10 mouse cellular contexts compared by ENCODE assay signal in genomic region chr2:29966826-29967225, GRCm38 (mm10). TPM values are rescaled to one million over a fixed set of nuclear protein-coding genes. Genes with fewer than 3 reads are reported as not detected.
DNase-seq lines count a peak whose midpoint lies in the region; ATAC-seq lines count a peak whose summit lies in the region.
"Had no signal": no experiment of that assay in that cellular context is flagged by ENCODE, and none has a peak within 500 bp of the region (broad histone marks: within the 10 kb centered on the region; RNA-seq: fewer than 3 reads in every experiment).

No protein-coding gene starts in this region.

- H3K27me3 ChIP-seq in liver, embryonic 11.5 days (replicated peaks; ENCODE audit: control insufficient read depth, insufficient read depth, low read length) = peaks cover 37% of the 10 kb centered on the region
- H3K27me3 ChIP-seq in embryonic facial prominence, embryonic 15.5 days = no peaks in the 10 kb centered on the region
- no peaks in the 10 kb centered on the region for H3K27me3 ChIP-seq in intestine, embryonic 16.5 days (replicated peaks; ENCODE audit: control insufficient read depth, insufficient read depth, low read length)
- no peaks in the 10 kb centered on the region for H3K27me3 ChIP-seq in neural tube, embryonic 13.5 days

- H3K4me2 ChIP-seq in liver, embryonic 11.5 days = peak overlapping the region; percentile 89
- peak overlapping the region; percentile 65 for H3K4me2 ChIP-seq in embryonic facial prominence, embryonic 15.5 days (replicated peaks)
- H3K4me2 ChIP-seq in intestine, embryonic 16.5 days (ENCODE audit: low read depth, low read length) = peak overlapping the region; percentile 61
- peak overlapping the region; percentile 87 for H3K4me2 ChIP-seq in neural tube, embryonic 13.5 days

- H3K9me3 ChIP-seq in liver, embryonic 11.5 days (ENCODE audit: control insufficient read depth, low read length) = no peaks in the 10 kb centered on the region
- no peaks in the 10 kb centered on the region for H3K9me3 ChIP-seq in embryonic facial prominence, embryonic 15.5 days (replicated peaks)
- H3K9me3 ChIP-seq in intestine, embryonic 16.5 days (ENCODE audit: control insufficient read depth, low read length) = no peaks in the 10 kb centered on the region
- H3K9me3 ChIP-seq in neural tube, embryonic 13.5 days = no peaks in the 10 kb centered on the region

- ATAC-seq in liver, embryonic 11.5 days (replicated peaks; ENCODE audit: low FRiP score) = no peak
- ATAC-seq in embryonic facial prominence, embryonic 15.5 days (ENCODE audit: insufficient number of reproducible peaks, low FRiP score, low TSS enrichment, low read depth) = no peak
- ATAC-seq in intestine, embryonic 16.5 days = no peak
- no peak for ATAC-seq in neural tube, embryonic 13.5 days (ENCODE audit: low read depth)
- no peak for ATAC-seq in megakaryocyte, adult 5-6 weeks (ENCODE audit: poor library complexity, severe bottlenecking)

- WGBS in liver, embryonic 11.5 days = 73% methylated on average over 2 of the region's 2 CpGs
- WGBS in embryonic facial prominence, embryonic 15.5 days = 48% methylated on average over 2 of the region's 2 CpGs
- WGBS in intestine, embryonic 16.5 days = 67% methylated on average over 2 of the region's 2 CpGs
- 59% methylated on average over 2 of the region's 2 CpGs for WGBS in neural tube, embryonic 13.5 days

- H3K9ac ChIP-seq in liver, embryonic 11.5 days (ENCODE audit: low read depth, low read length) = no peak overlapping the region
- no peak overlapping the region for H3K9ac ChIP-seq in embryonic facial prominence, embryonic 15.5 days
- peak overlapping the region; percentile 97 for H3K9ac ChIP-seq in intestine, embryonic 16.5 days (ENCODE audit: low read depth, low read length)
- peak overlapping the region; percentile 99 for H3K9ac ChIP-seq in neural tube, embryonic 13.5 days

- no peak for DNase-seq in liver, embryonic 11.5 days (ENCODE audit: low spot score)
- DNase-seq in liver = no peak
- no peak for DNase-seq in urinary bladder, adult 2 months (ENCODE audit: low spot score)
- no peak for DNase-seq in thymus, postnatal 25 days
- DNase-seq: adrenal gland, adult 2 months; kidney, postnatal 14 days had no signal

- peak overlapping the region; percentile 85 for H3K4me3 ChIP-seq in liver, embryonic 11.5 days (ENCODE audit: low read depth, low read length)
- peak overlapping the region; percentile 80 for H3K4me3 ChIP-seq in embryonic facial prominence, embryonic 15.5 days (replicated peaks)
- peak overlapping the region; percentile 95 for H3K4me3 ChIP-seq in intestine, embryonic 16.5 days (ENCODE audit: low read length)
- H3K4me3 ChIP-seq in neural tube, embryonic 13.5 days = peak overlapping the region; percentile 95

- no peaks in the 10 kb centered on the region for H3K36me3 ChIP-seq in liver, embryonic 11.5 days (ENCODE audit: control insufficient read depth, insufficient read depth, low read length)
- no peaks in the 10 kb centered on the region for H3K36me3 ChIP-seq in embryonic facial prominence, embryonic 15.5 days
- H3K36me3 ChIP-seq in intestine, embryonic 16.5 days (ENCODE audit: control insufficient read depth, insufficient read depth, low read length) = no peaks in the 10 kb centered on the region
- peaks cover 26% of the 10 kb centered on the region for H3K36me3 ChIP-seq in neural tube, embryonic 13.5 days

- no peak overlapping the region for H3K27ac ChIP-seq in liver, embryonic 11.5 days (ENCODE audit: low read depth, low read length)
- no peak overlapping the region for H3K27ac ChIP-seq in embryonic facial prominence, embryonic 15.5 days (replicated peaks)
- 0 out of 2 replicates have a peak overlapping the region, but pooled peaks have one; percentile 2 for H3K27ac ChIP-seq in intestine, embryonic 16.5 days (ENCODE audit: low read length)
- H3K27ac ChIP-seq in neural tube, embryonic 13.5 days (replicated peaks) = peak overlapping the region; percentile 99

- H3K4me1 ChIP-seq in liver, embryonic 11.5 days (replicated peaks; ENCODE audit: control insufficient read depth, insufficient read depth, low read length) = peaks cover 6% of the 10 kb centered on the region; the same call in 1 of the 2 replicates
- peaks cover 43% of the 10 kb centered on the region for H3K4me1 ChIP-seq in embryonic facial prominence, embryonic 15.5 days
- peaks cover 35% of the 10 kb centered on the region for H3K4me1 ChIP-seq in intestine, embryonic 16.5 days (ENCODE audit: control insufficient read depth, insufficient read depth, low read length)
- H3K4me1 ChIP-seq in neural tube, embryonic 13.5 days (replicated peaks) = peaks cover 78% of the 10 kb centered on the region

RNA-seq across cellular contexts. Expression of gene Sptan1, which starts 1.5 kb away (rescaled TPM):
- polyA plus RNA-seq in liver, embryonic 11.5 days (2014; fragmentation: Nextera tagmentation; extraction: Ambion mirVana) = 40.4 and 50.2 TPM in 2 replicates
- polyA plus RNA-seq in embryonic facial prominence, embryonic 15.5 days (2015; fragmentation: Nextera tagmentation; extraction: Ambion mirVana) = 85.8 and 99.0 TPM in 2 replicates
- 66.0 and 76.0 TPM in 2 replicates for polyA plus RNA-seq in intestine, embryonic 16.5 days (2015; fragmentation: Nextera tagmentation; extraction: Ambion mirVana)
- polyA plus RNA-seq in neural tube, embryonic 13.5 days (2015; fragmentation: Nextera tagmentation; extraction: Ambion mirVana) = 186 and 209 TPM in 2 replicates
- polyA plus RNA-seq in urinary bladder, adult 2 months (2012; rRNA removed) = 206 and 215 TPM in 2 replicates
- total RNA-seq in megakaryocyte, adult 5-6 weeks (2015) = 59.3 and 72.4 TPM in 2 replicates
- 131 and 136 TPM in 2 replicates for total RNA-seq in megakaryocyte, adult 5-6 weeks (2017)

RNA-seq across cellular contexts. Expression of gene Gle1, which starts 31.6 kb away (rescaled TPM):
- polyA plus RNA-seq in liver, embryonic 11.5 days (2014; fragmentation: Nextera tagmentation; extraction: Ambion mirVana) = 58.0 and 62.8 TPM in 2 replicates
- 59.5 and 63.5 TPM in 2 replicates for polyA plus RNA-seq in embryonic facial prominence, embryonic 15.5 days (2015; fragmentation: Nextera tagmentation; extraction: Ambion mirVana)
- 38.2 and 44.6 TPM in 2 replicates for polyA plus RNA-seq in intestine, embryonic 16.5 days (2015; fragmentation: Nextera tagmentation; extraction: Ambion mirVana)
- polyA plus RNA-seq in neural tube, embryonic 13.5 days (2015; fragmentation: Nextera tagmentation; extraction: Ambion mirVana) = 72.3 and 74.1 TPM in 2 replicates
- polyA plus RNA-seq in urinary bladder, adult 2 months (2012; rRNA removed) = 34.0 and 38.4 TPM in 2 replicates
- total RNA-seq in megakaryocyte, adult 5-6 weeks (2015) = 17.5 and 18.4 TPM in 2 replicates
- 44.2 and 54.7 TPM in 2 replicates for total RNA-seq in megakaryocyte, adult 5-6 weeks (2017)

Comparison
In these comparisons a context has a peak if more than half of its experiments do, and no peak if none do; other contexts are left out.
1. H3K27ac ChIP-seq: peak in intestine, embryonic 16.5 days (single experiment) and neural tube, embryonic 13.5 days (single experiment); none in liver, embryonic 11.5 days (single experiment) and embryonic facial prominence, embryonic 15.5 days (single experiment).
2. H3K9ac ChIP-seq: peak in intestine, embryonic 16.5 days (single experiment) and neural tube, embryonic 13.5 days (single experiment); none in liver, embryonic 11.5 days (single experiment) and embryonic facial prominence, embryonic 15.5 days (single experiment).
3. Peak in every context shown above with its lines, with median percentiles within 50 percentile points of each other: H3K4me2 ChIP-seq and H3K4me3 ChIP-seq.